Mouse (Mus musculus) heart, embryonic 12.5 days (tissue): Measurements from ENCODE around the gene Calhm5. TPM values are rescaled to one million over a fixed set of nuclear protein-coding genes. Genes with fewer than 3 reads are reported as not detected.

Source experiments
- ATAC-seq: fragments of 200-750 bp; cut with Nextera tagmentation; 2 replicates; pipeline ENCODE4 v1.8.0; 2017; ENCODE audit warnings: moderate TSS enrichment, moderate library complexity; ENCODE audit not compliant: insufficient number of reproducible peaks, low FRiP score
- H3K27ac ChIP-seq: fragments of 300-500 bp; sonication (generic); 2 replicates; pipeline ENCODE4 v1.5.1; 2016; ENCODE audit warnings: mild to moderate bottlenecking, moderate library complexity; ENCODE audit not compliant: poor library complexity, severe bottlenecking
- H3K27me3 ChIP-seq: fragments of 300-500 bp; sonication (generic); replicated peaks from 2 replicates; pipeline ENCODE4 v1.6.1; 2016; ENCODE audit warnings: mild to moderate bottlenecking, moderate library complexity
- H3K36me3 ChIP-seq: fragments of 300-500 bp; sonication (generic); 2 replicates; pipeline ENCODE4 v1.6.1; 2016; ENCODE audit warnings: mild to moderate bottlenecking, moderate library complexity
- H3K4me1 ChIP-seq: fragments of 300-500 bp; sonication (generic); replicated peaks from 2 replicates; pipeline ENCODE4 v1.6.1; 2016; ENCODE audit warnings: mild to moderate bottlenecking
- H3K4me2 ChIP-seq: fragments of 300-500 bp; sonication (generic); 2 replicates; pipeline ENCODE4 v1.6.1; 2016; ENCODE audit warnings: mild to moderate bottlenecking, moderate library complexity
- H3K4me3 ChIP-seq: fragments of 300-500 bp; sonication (generic); 2 replicates; pipeline ENCODE4 v1.5.1; 2016; ENCODE audit warnings: mild to moderate bottlenecking
- H3K9ac ChIP-seq: fragments of 300-500 bp; sonication (generic); 2 replicates; pipeline ENCODE4 v1.6.1; 2016; ENCODE audit warnings: mild to moderate bottlenecking, moderate library complexity
- H3K9me3 ChIP-seq: fragments of 300-500 bp; sonication (generic); replicated peaks from 2 replicates; pipeline ENCODE4 v1.6.1; 2016; ENCODE audit warnings: mild to moderate bottlenecking, moderate library complexity
- WGBS: fragments of 180-500 bp; shearing (Covaris S2); methylation state at CpG from one replicate; pipeline ENCODE4 v1.1.7; 2016; 5-methylcytosine and 5-hydroxymethylcytosine counted together
- polyA plus RNA-seq: library from polyadenylated mRNA; unstranded; fragments of >200 nt; fragmentation: Nextera tagmentation; extraction: Ambion mirVana; gene quantifications from 2 replicates; pipeline ENCODE4 v1.2.1, GENCODE M21; 2016

Calhm5 gene
- polyA plus RNA-seq, result 1.3 TPM in 2 replicates

DNA sequence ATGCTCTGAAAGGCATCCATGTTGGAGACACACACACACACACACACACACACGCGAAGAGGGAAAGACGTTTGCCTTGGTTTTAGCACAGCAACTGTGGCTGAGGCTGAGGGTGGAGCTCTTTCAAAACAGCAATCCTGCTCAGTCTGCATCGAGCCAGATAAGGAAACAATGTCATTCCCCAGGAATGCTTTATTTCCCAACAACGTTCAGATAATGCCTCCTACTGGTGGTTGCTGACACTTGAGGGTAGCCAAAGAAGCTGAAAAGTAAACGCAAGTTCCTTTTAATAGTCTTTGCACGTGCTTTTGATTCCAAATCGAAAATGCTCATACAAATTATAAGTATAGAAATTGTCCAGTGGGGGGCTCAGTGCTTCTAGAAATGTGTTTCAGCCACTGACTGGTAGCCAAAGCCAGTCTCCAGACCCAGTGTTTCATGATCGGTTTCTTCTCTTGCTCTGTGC lies at the start of gene Calhm5:
Gene Calhm5 (minus strand): TSS at position 102 of the 466 bp plus-strand sequence.
- Histone ChIP-seq H3K36me3 (no peaks in the 10 kb centered on the region), H3K4me2 (peak within 1 kb of the TSS; percentile 61), H3K4me1 (no peaks in the 10 kb centered on the region; the same call in 1 of the 2 replicates), H3K4me3 (peak within 1 kb of the TSS; percentile 40), H3K27ac (peak within 1 kb of the TSS; percentile 35; the same call in 1 of the 2 replicates), H3K27me3 (no peaks in the 10 kb centered on the region), H3K9me3 (no peaks in the 10 kb centered on the region), H3K9ac (0 out of 2 replicates have a peak within 1 kb of the TSS, but pooled peaks have one; percentile 14)
- ATAC-seq, result peak; percentile 73
- 12% methylated on average over 9 of the region's 9 CpGs for WGBS

DNA sequence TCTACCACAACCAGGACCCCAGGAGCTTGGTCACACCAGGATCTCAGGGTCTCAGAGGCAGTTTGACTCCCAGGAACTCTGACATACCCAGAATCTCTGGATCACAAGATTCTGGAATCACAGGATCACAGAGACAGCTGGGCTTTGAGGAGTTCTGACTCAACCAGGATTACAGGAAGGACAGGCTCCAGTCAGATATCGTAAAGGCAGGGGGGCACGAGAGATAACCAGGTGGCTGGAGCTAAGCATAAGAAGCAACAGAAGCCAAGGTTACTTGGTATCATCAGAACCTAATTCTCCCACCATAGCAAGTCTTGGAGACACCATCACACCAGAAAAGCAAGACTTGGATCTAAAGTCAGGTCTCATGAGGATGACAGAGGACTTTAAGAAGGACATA lies 45.4 kb upstream of the Calhm5 start:
- ATAC-seq, result no peak
- Histone ChIP-seq H3K27ac (no peak overlapping the region), H3K4me1 (peaks cover 10% of the 10 kb centered on the region), H3K9me3 (no peaks in the 10 kb centered on the region), H3K36me3 (no peaks in the 10 kb centered on the region), H3K4me2 (no peak overlapping the region), H3K27me3 (no peaks in the 10 kb centered on the region), H3K9ac (no peak overlapping the region), H3K4me3 (no peak overlapping the region)
- 70% methylated on average over 2 of the region's 2 CpGs for WGBS

DNA sequence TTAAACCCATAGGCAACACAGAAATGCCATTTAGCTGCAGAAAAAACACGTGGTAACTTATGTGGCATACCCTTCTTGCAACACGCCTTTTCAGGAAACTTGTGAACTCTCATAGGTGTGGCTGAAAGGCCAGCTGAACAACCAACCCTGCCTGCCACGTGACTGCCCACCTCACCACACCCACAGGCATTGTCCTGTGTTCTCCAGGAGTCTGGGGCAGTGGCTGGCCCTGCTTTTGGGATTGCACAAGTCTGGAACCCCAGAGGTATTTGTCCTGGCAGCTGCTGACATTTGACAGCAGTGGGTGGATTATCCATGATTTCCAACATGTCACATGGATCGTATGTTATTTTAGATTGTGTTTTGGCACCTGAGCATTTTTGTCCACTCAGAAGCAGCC lies 43.4 kb upstream of the Calhm5 start:
- Histone ChIP-seq H3K36me3 (no peaks in the 10 kb centered on the region), H3K9ac (no peak overlapping the region), H3K27ac (no peak overlapping the region), H3K4me1 (peaks cover 14% of the 10 kb centered on the region), H3K4me2 (no peak overlapping the region), H3K4me3 (no peak overlapping the region), H3K9me3 (no peaks in the 10 kb centered on the region), H3K27me3 (no peaks in the 10 kb centered on the region)
- WGBS, result 62% methylated on average over 4 of the region's 4 CpGs
- ATAC-seq, result no peak

DNA sequence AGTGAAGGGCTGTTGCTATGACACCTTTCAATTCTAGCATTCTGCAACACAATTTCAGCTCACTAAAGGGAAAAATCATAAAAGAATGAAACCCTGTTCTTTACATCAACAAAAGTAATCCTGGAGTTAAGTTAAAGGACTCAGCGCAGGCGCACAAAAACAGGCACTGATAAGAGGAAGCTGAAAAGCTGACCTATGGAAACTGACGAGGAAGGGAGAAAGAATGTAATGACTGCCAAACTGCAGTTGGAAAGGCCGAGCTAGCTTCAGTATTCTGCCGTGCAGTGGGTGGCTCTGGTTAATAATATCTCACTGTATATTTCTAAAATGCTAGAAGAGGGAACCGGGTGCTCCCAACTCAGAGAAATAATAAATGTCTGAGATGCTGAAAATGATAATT lies 41.7 kb upstream of the Calhm5 start:
- no peak; the same call in 1 of the 2 replicates for ATAC-seq
- H3K9me3 ChIP-seq, result no peaks in the 10 kb centered on the region
- no peak overlapping the region for H3K27ac ChIP-seq
- H3K4me2 ChIP-seq, result no peak overlapping the region
- no peak overlapping the region for H3K4me3 ChIP-seq
- H3K4me1 ChIP-seq, result peaks cover 14% of the 10 kb centered on the region
- no peaks in the 10 kb centered on the region for H3K36me3 ChIP-seq
- H3K27me3 ChIP-seq, result no peaks in the 10 kb centered on the region
- H3K9ac ChIP-seq, result no peak overlapping the region
- WGBS, result 18% methylated on average over 6 of the region's 6 CpGs

DNA sequence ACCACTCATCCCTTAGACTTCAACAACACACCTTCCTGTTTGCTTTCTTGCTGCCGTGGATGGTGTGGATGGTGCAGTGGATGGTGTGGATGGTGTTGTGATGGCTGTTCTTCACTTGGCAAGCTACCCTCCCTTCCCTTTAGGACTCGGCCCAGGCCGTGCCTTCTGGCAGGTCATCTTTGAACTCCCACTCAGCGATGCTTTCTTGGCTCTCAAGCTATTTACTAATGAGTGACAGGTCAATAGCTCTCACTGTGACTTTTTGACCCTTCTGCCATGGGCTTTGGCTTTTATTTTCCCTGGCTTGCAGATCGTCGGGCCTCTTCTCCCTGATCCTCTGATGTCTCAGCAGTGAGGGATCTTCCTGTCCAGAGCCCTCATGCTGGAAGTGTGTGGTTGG lies 40.1 kb upstream of the Calhm5 start:
- Histone ChIP-seq H3K27me3 (no peaks in the 10 kb centered on the region), H3K4me1 (peaks cover 14% of the 10 kb centered on the region), H3K36me3 (no peaks in the 10 kb centered on the region), H3K9me3 (no peaks in the 10 kb centered on the region), H3K27ac (no peak overlapping the region), H3K4me2 (no peak overlapping the region), H3K4me3 (no peak overlapping the region), H3K9ac (no peak overlapping the region)
- ATAC-seq, result no peak
- 48% methylated on average over 6 of the region's 6 CpGs for WGBS

DNA sequence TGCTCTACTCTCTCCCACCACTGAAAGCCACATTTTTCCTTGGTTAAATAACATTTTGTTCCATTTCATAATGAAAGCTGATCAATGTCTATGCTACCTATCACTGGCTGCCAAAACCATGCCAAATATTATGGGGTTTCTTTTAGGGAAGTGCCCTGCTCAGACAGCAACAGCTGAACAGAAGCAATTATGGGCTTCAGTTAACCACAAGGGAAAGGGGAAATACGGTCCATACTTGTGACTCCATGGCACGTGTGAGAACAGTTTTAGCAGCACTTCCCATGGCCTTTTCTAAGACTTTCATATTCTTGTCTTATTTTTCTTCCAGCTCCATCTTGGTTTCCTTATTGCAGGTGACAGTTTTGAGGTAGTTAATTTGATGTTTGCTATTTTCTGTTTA lies 35.0 kb upstream of the Calhm5 start:
- 75% methylated on average over 2 of the region's 2 CpGs for WGBS
- Histone ChIP-seq H3K4me3 (no peak overlapping the region), H3K27me3 (no peaks in the 10 kb centered on the region), H3K36me3 (no peaks in the 10 kb centered on the region), H3K9me3 (no peaks in the 10 kb centered on the region), H3K4me1 (0 out of 2 replicates have a peak, but pooled peaks cover 3% of the 10 kb centered on the region), H3K4me2 (no peak overlapping the region), H3K9ac (no peak overlapping the region), H3K27ac (no peak overlapping the region)
- no peak for ATAC-seq

DNA sequence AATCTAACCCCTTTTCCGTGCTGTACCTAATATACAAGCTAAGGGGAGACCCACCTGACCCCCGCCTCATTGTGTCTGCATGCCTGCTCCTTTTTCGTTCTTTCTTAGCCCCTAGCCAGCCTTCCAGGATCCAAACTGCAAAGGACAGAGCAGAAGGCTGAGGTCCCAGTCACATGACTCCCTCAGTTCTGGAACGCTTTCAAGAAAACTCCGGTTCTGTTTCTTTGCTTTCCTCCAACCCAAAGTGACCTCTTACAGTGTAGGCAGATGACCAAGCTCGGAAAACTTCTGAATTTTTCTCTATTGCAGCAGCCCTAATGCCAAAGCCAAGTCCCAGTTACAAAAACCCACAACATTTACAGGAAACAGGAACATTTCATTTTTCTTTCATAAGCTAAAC lies 32.1 kb upstream of the Calhm5 start:
- Histone ChIP-seq H3K4me3 (no peak overlapping the region), H3K9me3 (no peaks in the 10 kb centered on the region), H3K4me1 (0 out of 2 replicates have a peak, but pooled peaks cover 2% of the 10 kb centered on the region), H3K27me3 (no peaks in the 10 kb centered on the region), H3K36me3 (no peaks in the 10 kb centered on the region), H3K27ac (no peak overlapping the region), H3K4me2 (no peak overlapping the region), H3K9ac (no peak overlapping the region)
- WGBS, result 78% methylated on average over 6 of the region's 6 CpGs
- no peak for ATAC-seq

DNA sequence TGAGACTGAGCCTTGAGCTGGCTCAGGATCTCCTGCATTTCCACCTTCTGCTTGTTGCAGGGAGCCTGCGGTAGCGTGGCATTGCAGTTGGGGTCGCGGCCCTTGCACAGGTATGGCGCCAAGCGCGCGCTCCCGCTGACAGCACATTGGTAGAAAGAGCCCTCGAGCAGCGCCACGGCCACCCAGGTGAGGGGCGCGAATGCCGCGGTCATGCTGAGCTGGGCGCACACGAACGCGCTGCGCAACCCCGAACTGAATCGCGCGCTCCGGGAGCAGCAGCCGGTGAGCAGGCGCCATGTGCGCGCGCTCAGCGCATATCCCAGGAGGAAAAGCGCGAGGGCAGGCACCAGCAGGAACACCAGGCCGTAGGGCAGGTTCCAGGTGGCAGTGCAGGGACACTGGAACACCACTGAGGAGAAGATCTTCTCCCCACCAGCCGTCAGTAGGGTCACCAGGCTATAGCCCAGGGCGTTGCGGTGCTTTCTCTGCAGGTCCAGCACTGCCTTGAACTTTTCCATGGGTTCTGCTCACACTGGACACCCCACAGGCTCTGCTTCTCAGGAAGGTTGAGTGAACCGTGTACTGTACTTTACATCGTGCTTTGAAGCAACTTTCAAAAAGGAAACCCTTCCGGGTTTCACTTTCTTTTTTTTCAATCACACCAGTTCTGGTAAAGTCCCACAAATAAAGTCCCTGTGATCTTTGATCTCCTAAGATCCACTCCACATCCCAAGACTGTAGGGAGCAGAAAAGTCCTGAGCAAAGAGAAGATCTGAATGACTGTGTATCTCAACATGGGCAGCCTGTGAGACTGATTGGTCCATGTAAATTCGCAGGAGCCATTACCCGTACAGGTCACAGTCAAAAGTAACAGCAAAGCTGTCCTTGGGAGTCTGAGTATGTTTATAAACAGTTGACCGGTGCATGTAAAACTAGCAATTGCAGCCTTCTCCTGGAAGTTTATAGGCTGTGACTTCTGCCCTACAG lies 31.4 kb upstream of the Calhm5 start, which contains the start of gene Calhm6:
Gene Calhm6 (minus strand): TSS at position 593 of the 987 bp plus-strand sequence.
- ATAC-seq, result peak; percentile 63
- peak within 1 kb of the TSS; percentile 63 for H3K9ac ChIP-seq
- H3K36me3 ChIP-seq, result no peaks in the 10 kb centered on the region
- H3K9me3 ChIP-seq, result no peaks in the 10 kb centered on the region
- peak within 1 kb of the TSS; percentile 82 for H3K4me2 ChIP-seq
- H3K4me1 ChIP-seq, result 0 out of 2 replicates have a peak, but pooled peaks cover 2% of the 10 kb centered on the region
- H3K27ac ChIP-seq, result no peak within 1 kb of the TSS
- WGBS, result 14% methylated on average over 44 of the region's 44 CpGs
- peak within 1 kb of the TSS; percentile 61 for H3K4me3 ChIP-seq
- H3K27me3 ChIP-seq, result no peaks in the 10 kb centered on the region

DNA sequence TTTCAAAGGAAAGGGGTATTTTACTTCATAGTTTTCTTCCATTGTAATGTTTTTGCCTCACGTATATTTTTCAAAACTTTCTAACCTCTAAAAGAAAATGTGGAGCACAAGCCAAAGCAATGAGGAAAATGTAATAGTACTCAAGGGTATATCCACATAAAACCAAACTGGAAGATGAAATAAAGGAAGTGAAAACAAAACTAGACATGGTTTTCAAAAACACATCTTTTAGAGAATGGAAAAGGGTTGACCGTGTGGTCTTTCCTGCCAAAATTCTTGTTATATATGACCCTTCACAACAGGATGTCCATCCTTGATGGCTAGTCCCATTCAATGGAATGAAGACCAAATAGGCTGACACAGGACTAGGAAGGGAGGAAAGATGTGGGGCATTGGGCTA lies 22.1 kb upstream of the Calhm5 start:
- WGBS, result 88% methylated on average over 2 of the region's 2 CpGs
- H3K36me3 ChIP-seq, result no peaks in the 10 kb centered on the region
- H3K9me3 ChIP-seq, result no peaks in the 10 kb centered on the region
- no peak overlapping the region for H3K4me3 ChIP-seq
- H3K9ac ChIP-seq, result no peak overlapping the region
- no peaks in the 10 kb centered on the region for H3K4me1 ChIP-seq
- H3K27ac ChIP-seq, result no peak overlapping the region
- H3K4me2 ChIP-seq, result no peak overlapping the region
- no peak for ATAC-seq
- H3K27me3 ChIP-seq, result no peaks in the 10 kb centered on the region

DNA sequence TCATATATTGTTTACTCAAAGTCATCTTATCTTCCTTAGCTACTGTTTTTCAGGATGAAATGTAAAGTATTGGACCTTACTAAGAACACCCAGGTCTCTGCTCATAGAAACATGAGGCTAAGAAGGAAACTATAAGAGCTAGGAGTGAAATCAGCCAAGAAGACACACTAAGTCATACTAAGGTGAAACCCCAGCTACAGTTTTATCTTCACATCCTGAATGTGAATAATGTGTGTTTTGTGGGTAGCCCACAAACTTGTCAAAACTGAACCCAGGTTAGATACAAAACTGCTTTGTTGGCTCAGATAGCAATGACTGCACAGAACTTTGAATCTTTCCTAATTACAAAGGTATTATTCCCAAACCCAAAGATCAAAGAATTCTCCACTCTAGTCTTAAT lies 21.5 kb upstream of the Calhm5 start:
- Histone ChIP-seq H3K9me3 (no peaks in the 10 kb centered on the region), H3K27me3 (no peaks in the 10 kb centered on the region), H3K4me1 (no peaks in the 10 kb centered on the region), H3K36me3 (no peaks in the 10 kb centered on the region), H3K9ac (no peak overlapping the region), H3K27ac (no peak overlapping the region), H3K4me3 (no peak overlapping the region), H3K4me2 (no peak overlapping the region)
- ATAC-seq, result no peak

DNA sequence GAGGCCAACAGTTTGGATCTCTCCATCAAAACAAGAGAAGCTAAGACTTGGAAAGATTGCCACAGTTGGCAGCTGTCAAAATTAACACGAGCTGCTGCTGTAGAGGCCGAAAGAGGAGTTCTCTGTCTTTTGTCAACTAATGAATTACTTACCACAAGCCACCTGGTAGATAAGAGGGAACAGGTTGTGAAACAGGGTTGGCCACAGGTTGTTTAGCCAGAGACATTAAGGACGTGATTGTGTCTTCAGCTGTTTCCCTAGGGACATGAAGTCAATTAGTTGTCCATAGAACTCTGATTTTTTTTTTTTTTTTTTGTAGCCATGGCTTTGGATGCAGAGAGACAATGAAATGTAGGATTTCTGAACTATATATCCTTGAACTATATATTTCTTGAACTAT lies 20.8 kb upstream of the Calhm5 start:
- Histone ChIP-seq H3K27me3 (no peaks in the 10 kb centered on the region), H3K4me2 (no peak overlapping the region), H3K9me3 (no peaks in the 10 kb centered on the region), H3K4me1 (no peaks in the 10 kb centered on the region), H3K9ac (no peak overlapping the region), H3K4me3 (no peak overlapping the region), H3K27ac (no peak overlapping the region), H3K36me3 (no peaks in the 10 kb centered on the region)
- 53% methylated on average over 3 of the region's 3 CpGs for WGBS
- no peak for ATAC-seq
